Mouse (Mus musculus) urinary bladder, adult 2 months (tissue): ENCODE data around the gene Ap1s3. TPM values are rescaled to one million over a fixed set of nuclear protein-coding genes. Genes with fewer than 3 reads are reported as not detected.
"Not testable (repeated sequence)": the region's sequence is repeated elsewhere in the genome, so short reads cannot be mapped to it uniquely, and the experiment has no call there.

Experiments used
- DNase-seq: peaks from one replicate; pipeline ENCODE4 v3.0.0; 2022; ENCODE audit warnings: low spot score
- polyA plus RNA-seq: library from polyadenylated mRNA; depleted of rRNA; stranded (reverse); fragments of >200 nt; gene quantifications from 2 replicates; pipeline ENCODE4 v1.2.3, GENCODE M21; 2012

Ap1s3 gene
- polyA plus RNA-seq, 1 experiment, result 13.3 TPM

DNA sequence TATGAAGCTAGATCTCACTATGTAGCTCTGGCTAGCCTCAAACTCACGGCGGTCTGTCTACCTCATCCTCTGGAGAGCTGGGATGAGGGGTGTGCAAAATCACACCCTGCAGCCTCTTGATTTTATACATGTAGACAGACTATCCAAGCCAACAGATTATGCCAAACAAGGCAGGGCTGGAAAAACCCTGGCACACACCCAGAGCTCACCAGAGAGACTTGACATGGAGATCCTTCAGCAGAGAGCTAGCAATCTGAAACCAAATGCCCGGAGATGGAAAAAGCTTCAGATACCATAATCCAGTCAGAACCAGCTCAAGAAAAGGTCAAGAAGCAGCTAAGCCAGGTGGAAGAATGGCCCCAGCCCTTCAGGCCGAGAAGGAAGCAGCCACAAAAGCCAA lies 6.9 kb downstream of the Ap1s3 start:
- no peak for DNase-seq

DNA sequence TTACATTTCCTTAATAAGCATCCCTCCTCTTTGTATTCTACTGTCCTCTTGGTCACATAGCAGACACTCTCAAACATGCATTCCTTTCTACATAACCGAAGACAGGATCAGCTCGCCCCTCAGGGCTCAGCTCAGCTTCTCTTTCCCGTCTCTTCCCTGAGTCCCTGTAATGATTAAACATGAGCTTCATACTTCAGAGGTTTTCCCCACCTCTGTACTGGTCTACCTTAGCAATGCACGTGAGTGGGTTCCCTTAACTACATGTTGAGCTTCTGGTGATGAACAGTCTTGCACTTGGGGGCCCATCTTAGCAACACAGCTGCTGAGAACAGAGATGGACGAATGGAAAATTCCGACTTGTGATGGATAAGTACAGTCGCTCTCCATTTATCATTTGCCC lies 12.2 kb downstream of the Ap1s3 start:
- no peak for DNase-seq

DNA sequence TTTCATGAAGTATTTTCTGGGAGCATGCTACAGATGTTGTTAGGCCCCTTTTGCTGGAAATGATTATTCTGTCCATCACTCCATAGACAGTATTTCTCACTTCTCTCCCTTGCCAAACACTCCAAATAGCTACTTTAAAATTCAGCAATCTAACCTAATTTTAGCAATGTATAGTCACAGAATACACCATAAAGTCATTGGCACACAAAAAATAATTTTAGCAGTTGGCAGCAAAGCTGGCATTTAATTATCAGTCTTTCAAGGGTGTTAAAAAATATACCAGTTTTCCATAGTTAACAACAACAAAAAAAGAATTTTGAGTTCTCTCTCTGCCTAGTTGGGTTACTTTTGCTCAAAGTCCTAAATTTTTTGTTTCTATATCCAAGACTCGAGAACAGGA lies 14.4 kb downstream of the Ap1s3 start:
- no peak for DNase-seq

DNA sequence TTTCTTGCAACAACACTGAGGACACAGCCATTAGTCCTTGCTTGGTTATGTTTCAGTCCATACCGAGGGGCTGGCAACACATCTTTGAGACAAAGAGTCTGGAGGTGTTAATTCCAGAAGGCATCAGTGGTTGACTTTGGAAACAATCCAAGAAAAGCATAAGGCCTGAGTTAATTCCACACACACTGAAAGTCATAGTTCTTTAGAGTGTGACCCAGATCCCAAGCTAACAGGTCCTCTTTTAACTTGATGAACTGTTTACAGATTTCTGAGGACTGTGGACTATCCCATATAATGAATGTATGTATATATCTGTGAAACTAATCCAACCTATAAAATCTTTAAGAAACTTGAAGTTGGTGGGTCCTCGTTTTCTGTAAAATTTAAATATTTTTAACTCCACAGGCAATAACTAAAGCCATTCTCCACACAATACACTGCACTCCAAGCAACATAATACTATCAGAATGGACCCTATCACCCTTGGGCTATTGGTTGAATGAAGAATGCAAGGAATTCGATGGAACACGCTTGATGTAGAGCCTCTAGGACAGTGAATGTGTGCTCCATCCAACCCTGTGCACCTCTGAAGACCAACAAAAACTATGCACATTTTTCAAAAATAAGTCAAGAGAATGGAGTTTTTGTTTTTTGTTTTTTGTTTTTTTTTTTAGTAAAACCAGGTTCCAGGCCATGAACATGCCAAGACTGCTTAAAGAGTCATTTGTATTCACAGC lies 15.8 kb downstream of the Ap1s3 start:
- no peak for DNase-seq

DNA sequence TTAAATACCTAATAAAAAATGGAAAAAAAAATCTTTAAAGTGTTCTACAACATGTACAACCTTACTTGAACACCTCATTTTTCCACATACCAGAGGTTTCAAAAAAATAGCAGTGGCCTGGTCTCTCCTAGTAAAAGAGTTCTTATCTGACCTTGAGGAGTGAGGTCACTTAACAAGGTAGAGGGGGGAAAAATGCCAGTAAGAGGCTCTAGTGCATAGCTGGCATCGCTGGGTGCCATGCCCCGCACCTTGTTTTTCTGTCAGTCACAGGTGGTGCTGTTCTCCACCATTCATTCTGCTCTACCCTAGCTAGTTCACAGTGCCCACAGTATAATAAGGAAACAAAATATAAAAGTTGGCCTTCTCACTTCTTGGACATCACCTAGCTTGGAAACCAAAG lies 16.8 kb downstream of the Ap1s3 start:
- no peak for DNase-seq

DNA sequence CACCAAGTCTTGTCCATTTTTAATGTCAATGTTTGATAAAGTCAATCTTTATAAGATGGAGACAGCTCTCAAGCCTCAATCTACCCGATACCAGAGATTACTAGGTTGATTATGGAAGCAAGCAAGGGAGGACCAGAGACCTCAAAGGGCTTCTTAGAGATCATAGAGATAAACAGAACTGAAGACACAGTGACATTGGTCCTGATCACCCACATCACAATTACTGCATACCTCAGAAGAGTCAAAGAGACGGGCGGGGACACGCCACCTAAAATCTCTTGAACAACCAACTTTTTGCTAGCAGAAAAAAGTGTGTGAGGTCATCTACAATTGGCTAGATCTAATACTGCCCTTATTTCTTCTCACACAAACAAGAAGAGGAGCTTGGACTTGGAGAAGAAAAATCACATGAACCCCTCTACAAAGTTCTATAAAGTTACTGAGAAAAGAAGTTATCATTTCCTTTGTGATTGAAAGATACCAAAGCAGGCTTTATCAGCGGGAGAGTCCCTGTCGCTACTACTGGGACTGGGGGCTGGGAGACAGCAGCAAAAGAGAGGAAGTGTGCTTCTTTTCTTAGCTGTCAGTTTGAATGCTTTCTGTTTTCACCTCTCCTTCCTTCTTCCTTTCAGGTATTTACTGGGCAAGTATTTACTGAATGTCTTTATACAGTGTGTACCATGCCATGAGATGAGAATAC lies 28.2 kb downstream of the Ap1s3 start:
- DNase-seq, result no peak

DNA sequence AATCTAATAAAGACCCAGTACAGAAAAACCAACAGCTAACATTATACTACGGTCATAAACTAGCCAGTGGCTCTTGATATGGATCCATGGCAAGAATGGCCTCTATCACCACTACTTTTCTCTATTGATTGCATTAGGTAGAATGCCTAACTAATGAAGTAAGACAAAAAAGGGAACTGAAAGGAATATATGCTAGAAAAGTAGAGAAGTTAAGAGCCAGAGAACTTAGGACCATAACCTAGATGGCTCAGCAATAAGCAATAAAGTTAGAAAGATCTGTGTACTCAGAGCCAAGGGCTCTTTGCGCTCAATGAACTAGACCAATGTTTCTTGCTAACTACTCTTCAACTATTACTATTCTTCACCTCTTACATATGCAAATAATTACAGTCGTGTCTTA lies 29.1 kb downstream of the Ap1s3 start:
- DNase-seq, result no peak

DNA sequence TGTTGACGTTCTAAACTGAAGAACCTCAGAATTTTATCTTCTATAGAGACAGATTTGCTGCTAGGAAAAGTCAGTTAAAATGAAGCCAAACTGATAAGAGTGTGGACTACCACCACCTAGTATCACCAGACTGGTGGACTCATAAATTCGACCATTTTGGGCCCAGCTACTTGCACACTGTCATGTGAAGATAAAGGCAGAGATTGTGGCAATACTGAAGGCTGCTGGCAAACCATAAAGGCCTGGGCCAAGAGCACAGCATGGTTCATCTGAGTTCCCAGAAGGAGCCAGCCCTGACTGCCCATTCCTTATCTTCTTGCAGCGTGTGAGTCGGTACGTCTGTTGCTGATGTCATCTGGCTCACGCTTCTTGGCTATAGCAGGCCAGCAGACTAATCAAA lies 30.4 kb downstream of the Ap1s3 start:
- DNase-seq, result no peak

DNA sequence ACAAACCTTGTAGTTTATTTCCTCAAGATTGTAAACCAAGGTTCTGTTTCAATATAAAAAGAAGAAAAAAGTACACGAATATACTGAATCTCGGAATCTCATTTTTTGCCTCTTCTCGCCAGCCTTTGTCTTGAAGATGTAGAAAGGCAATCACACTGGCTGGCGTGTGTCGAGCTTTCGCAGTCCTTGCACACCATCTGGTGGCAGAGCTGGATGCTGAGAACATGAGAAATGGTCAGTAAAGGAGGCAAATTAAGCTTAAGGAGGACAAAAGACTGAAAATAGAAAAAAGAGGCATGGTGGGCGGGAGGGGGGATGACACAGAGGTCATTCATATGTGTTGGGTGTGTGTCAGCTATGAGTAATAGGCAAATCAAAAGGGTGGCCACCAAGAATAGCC lies 31.6 kb downstream of the Ap1s3 start:
- no peak for DNase-seq

DNA sequence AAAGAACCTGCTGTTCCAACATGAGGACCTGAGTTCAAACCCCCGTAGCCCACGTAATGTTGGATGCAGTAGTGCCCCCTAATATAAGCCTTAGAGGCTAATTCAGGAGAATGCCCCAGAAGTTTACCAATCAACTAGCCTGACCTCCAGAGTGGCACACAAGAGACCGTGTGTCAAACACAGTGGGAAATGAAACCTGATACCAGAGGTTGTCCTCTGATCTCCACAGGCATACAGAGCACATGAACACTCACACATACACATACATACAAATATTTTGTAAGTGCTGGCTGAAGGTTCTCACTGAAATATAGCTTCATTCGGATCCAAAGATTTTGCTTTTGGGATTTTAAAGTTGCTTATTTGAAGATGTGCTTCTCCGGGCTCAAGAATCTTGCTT lies 32.1 kb downstream of the Ap1s3 start:
- DNase-seq, result no peak

DNA sequence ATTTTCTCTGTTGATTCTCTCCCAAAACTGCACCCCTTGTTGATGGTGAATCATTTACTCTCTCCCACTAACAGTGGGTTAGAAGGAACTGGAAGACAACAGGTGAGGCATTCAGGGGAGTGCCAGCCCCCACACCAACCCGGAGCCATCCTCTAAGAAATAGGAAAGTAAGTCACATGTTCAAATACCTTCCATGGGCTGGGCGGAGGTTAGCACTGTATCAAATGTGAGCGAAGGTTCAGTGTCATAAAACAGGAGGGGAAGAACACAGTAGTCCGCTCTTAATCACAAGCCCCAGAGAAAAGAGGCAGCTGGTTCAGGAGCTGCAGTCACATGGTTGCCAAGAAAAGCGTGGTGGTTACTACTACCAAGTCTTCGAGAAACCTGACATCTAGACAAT lies 32.7 kb downstream of the Ap1s3 start:
- no peak for DNase-seq

DNA sequence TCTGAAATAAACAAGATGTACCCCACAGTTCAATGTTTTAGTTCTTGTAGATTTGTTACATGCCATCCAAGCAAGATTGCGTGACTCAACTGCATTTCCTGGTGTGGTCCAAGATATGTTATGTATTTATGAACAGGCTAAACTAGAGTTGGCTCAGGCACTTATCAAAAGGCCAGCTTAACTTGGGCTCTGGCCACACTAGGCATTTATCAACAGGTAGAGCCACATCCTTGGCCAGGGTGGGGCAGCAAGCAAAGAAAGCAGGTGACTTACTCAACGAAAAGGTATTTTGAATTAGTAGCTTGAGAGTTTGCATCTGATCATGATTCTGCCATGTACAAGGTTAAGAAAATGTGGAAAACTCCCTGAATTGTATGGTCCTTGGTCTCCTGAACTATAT lies 34.0 kb downstream of the Ap1s3 start:
- no peak for DNase-seq

DNA sequence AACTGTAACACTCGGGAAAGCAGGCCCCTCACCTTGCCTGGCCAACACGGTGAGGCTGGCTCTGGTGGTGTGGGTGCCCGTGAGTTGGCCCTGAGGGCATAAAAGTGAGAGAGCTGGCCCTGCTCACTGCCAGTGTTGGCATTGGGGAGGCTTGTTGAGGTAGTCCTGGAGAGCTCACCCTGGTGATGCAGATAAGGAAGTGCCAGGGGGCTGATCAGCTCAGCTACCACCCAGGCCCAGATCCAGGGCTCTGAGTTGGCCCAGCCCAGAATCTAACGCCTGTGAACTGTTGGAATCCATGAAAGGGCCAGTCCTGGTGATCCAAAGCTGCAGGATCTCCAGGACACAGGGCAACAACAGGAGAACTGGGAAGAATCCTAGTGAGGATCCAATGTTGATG lies 40.3 kb downstream of the Ap1s3 start:
- DNase-seq, result no peak

DNA sequence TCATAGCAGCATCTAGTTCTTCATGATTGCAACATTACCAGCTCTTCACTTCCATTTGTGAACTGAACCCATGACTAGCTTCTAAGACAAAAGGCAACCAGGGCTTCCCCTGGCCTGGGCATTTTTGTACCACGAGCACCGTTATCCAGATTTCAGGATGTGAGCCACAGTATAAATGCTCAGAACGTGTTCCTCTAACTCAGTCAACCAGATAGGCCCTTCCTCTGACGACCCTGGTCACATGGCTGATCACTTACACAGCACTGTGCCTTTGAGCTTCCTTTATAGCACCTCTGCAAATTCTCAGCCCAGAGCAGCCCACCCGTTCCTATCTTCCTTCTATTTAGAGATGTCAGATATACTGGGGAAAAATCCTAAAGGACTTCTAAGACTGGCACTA lies 42.0 kb downstream of the Ap1s3 start:
- DNase-seq, result no peak

DNA sequence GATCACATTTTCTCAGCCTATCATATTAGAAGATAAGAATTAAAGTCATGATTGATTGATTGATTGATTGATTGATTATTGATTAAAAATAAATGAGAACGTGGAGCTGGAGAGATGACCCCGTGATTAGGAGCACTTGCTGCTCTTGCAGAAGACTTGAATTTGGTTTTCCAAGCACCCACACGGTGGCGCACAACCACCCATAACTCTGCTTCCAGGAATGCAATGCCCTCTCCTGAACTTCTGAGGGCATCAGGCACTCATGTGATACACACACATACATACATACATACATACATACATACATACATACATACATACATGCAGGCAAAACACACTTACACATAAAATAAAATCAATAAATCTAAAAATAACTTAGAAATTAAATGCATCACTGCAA lies 45.6 kb downstream of the Ap1s3 start:
- DNase-seq, result no peak

DNA sequence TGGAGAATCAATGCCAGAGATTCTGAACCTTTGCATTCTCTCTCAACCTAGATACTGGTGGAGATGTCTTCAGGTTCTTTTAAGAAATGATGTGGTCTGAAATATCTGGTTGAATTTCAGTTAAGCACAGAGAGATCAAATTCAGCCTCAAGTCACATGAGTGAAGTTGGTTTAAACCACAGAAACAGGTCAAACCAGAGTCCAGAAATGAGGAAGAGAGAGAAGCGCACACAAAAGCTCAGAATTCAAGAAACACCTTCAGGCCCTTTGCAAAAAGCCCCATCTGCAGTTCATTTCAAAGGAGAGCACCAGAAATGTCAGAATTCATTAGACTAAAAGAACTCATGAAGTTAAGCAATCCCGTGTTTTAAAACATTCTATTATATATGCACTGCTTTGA lies 52.3 kb downstream of the Ap1s3 start:
- no peak for DNase-seq

DNA sequence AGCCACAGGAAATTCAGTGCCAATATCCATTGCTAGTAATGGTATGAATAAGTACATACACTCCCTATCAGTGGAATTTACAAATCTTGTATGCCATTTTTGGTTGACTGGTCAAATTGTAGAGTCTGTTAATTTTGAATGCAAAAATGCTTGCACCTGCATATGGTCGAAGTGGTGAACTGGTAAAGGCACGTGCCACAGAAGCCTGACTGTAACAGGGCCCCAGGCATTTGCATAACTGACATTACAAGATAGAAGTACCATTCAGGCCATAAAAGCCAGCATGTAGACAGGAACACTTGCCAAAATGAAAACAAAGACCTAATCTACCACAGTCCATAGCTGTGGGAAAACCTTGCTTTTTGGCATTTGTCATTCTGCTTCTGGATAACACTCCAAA lies 55.3 kb downstream of the Ap1s3 start:
- DNase-seq, result no peak

DNA sequence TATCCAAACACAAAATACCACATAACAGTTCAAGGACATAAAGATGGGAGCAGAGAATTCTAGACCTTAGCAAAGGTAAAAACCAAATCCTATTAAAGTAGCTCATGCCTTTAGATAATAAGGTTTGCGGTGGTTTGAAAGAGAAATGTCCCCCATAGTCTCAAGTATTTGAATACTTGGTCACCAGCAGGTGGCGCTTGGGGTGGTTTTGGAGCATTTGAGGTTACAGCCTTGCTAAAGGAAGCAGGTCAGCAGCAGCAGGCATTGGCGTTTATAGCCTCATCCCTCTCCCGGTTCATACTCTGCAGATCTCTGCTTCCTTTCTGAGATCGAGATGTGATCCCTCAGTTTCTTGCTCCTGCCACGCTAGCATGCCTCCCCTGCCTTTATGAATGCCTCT lies 57.3 kb downstream of the Ap1s3 start:
- DNase-seq, result no peak

DNA sequence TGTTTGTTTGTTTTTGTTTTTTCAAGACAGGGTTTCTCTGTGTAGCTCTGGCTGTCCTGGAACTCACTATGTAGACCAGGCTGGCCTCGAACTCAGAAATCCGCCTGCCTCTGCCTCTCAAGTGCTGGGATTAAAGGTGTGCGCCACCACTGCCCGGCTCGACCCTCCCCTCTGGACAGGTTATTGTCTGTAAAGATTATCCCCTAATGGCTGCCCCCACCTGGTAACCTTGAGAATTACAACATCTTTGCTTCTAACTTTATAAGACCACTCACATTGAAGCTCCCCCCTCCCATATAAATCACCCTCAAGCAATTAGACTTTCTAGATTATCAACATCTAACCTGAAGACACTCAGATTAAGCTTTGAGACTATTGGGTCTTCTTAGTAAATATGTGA lies 60.5 kb downstream of the Ap1s3 start:
- DNase-seq, result not testable (repeated sequence)

DNA sequence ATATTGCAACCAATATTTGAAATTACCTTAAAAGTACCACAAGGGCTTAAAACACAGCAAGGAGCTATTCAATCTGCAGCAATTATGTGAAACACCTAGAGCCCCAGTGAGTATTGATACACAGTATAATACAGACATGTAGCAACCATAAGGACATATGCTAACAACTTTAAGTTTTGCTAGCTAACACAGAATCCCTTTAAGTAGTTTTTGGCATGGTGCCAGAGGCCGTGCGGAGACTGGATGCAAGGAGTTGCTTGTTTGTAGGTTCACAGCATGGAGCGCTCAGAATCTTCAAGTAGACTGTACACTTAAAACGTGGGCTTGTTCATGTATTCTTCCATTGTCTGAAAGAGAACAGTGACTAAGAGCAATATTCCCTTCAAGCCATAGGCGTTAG lies 62.9 kb downstream of the Ap1s3 start:
- not testable (repeated sequence) for DNase-seq

DNA sequence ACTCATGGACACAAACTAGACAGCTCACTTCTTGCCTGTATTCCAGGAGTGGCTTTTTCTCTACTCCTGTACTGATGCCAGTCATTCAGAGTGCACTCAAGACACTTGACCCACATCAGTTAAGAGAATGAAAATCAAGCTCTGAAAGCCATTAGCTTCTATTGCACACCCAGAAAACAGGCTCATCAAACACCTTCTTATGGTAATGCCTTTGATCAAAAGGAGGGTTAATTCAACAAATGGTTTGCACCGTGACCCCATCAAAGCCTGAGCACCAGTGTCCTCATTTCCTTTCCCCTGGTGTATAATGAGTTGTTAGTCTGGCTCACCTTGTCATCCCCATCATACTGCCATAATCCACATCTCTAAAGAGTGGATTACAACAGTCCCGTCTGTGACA lies 69.3 kb downstream of the Ap1s3 start:
- DNase-seq, result no peak

DNA sequence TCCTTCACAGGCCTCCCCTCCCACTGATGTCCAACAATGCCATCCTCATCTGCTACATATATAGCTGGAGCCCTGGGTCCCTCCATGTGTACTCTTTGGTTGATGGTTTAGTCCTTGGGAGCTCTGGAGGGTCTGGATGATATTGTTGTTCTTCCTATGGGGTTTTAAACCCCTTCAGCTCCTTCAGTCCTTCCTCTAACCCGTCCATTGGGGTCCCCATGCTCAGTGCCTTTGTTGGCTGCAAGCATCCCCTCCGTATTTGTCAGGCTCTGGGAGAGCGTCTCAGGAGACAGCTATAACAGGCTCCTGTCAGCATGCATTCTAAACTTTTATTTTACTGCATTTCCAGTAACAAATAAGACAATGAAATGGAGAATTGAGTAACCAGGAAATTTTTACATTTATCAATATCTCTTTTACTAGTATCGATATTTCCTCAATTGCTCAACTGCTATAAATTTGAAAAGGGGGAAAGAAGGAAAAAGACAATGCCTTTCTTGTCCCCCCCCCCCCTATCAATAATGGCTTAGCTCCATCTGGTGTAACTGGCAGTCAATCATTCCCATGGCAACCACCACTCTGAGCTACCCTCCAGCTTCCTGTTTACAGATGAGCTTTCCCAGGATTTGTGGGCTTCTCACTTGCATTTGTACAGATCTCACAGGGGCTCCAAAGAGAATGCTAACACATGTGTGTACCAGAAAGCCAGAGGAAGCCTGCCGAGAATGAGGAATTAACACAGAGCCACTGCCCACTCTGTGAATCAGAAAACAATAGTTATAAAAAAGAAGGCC lies 73.2 kb downstream of the Ap1s3 start:
- no peak for DNase-seq

DNA sequence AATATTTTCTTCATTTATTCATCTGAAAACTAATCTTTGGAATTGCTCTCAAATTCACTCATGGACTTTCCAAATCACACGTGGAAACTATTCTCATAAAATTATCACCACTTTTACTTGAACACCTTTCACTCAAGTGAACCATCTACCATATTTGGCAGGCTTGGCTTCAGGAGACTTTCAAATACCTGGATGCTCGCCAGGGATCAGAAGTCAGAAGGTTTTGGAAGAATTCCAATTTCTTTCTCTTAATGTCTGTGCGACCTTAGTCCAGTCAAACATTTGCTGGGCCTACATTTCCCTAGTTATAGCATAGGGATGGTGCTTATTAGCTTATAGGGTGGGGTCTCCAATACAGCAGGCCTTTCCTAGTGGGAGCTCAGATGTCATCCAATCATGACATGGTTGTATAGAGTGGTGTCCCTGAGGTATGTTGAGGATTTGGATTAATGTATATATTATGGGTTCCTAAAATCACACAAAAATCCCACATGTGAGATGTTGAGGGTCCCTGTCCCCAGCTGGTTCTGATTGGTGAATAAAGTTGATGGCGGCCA lies 79.0 kb downstream of the Ap1s3 start:
- DNase-seq, result no peak
